Mouse (Mus musculus): ENCODE measurements around the gene Riok2.

DNA sequence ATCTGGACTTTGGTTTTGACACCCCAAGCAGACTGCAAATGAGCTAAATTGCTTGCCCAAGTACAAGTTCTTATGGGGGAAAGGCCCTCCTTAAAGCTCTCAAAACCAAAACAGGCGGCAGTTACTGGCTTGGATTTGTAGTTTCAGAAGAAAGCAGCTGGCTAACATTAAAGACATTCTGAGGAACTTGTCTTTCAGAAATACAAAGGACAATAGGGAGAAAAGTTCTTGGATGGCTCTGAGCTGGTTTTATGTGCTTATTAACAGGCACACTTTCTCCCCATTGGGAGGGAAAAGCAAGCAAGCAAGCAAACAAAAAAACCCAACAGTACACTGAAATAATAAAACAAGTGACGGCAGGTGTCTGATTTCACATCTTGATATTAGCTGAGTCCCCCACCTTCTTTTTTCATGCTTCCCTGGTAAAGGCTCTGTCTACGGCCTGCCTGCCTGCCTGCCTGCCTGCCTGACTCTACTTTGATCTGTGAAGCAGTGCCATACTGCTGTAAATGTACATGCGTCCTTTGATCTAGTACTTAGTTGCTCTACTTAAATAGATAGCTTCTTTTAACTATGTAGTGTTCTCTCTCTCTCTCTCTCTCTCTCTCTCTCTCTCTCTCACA is 67.9 kb downstream of the Riok2 start:
- no peak for TF ChIP-seq CTCF (IDR thresholded peaks at IDR 0.05; ENCODE audit: insufficient read depth, low read depth, low read length)
- TF ChIP-seq POLR2A (IDR thresholded peaks at IDR 0.05; ENCODE audit: insufficient read depth, low read depth, low read length) = no peak

Measured in olfactory bulb, adult 2 months (tissue).